Mouse (Mus musculus): ENCODE measurements around the gene Gm13090.

The Gm13090 gene

DNA sequence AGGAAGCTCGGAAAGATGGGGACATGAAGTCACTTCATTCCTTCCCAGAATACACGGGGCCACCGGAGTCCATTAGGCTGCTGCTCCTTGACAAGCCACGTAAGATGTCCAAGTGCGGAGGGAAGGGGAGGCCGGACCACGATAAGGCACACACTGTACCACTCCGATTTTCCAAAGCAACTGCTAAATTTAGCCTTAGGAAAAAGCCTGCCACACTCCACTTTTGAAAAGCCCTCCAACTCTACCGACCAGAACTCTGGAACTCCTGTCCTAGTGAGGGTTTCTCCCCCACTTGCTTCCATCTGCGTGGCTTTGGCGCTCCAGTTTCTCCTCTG lies 7.7 kb downstream of the Gm13090 start:
- DNase-seq (ENCODE audit: low read depth) = no peak

DNA sequence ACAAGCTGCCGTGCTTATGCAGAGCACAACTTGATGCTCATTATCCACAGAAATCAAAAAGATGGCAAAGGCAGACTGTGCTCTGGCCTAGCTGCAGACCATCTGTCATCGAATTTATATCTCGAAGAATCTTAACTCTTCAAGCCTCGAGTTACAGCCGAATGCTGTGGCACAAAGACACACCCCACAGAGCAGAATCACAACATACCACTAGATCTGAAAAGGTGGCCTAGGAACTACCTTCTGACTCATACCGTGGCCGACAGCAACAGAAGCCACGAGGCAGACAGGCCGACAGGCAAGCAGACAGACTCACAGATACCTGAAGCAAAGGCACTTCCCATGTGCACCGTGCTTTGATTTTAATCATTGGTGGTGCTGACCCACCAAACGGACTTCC lies 14.3 kb downstream of the Gm13090 start:
- no peak for DNase-seq (ENCODE audit: low read depth)

DNA sequence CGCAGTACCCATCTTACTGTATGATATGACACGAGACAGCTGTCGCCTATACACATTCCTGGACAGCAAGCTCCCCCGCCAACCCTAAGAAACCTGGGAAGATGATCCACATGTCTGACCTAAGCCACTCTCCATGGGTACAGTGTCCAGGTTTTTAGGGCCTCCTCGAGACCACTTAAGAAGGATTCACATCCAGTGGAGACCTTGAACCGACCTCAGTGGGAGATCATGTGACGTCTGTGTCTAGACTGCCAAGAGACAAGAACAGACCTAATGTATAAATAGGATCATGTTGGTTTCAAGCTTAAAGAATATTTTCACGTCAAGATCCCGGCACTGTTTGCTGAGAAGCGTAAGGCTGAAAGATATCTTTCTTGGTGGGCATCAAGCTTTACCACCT lies 14.8 kb downstream of the Gm13090 start:
- DNase-seq (ENCODE audit: low read depth) = no peak

DNA sequence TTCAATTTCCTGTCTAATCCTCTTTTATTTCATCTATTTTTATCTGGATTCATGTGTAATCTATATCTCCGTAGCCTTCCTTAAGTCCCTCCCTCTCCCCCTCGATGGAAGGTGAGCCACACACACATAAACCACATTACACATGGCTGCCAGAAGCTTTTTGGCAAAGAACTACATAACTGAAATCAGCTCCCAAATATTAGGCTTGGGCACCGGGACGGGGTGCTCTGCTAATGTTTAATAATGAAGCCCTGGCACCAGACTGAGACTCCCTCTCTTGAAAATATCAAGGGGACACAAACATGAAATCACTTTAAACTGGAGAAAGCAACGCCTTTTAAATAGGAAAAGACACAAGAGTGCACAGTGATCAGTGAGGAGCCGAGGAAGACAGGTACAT lies 16.5 kb downstream of the Gm13090 start:
- no peak for DNase-seq (ENCODE audit: low read depth)

DNA sequence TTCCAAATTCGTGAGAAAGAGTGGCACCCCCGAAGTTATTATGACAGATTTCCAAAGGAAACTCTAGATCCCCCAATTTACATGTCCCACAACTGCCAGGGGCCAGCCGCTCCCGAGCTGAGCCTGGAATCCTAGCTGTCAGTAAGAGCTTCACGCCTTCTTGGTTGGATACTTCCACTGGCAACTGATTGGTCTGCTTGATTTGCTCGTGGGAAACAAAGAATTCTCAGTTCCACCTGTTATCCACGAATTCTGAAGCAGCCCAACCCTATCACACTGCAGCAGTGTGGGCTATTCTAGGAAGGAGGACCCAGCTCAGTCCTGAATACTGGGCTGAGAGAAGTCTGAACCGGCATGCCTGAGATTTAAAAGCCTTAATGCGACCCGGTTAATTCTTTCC lies 17.1 kb downstream of the Gm13090 start:
- DNase-seq (ENCODE audit: low read depth) = no peak

DNA sequence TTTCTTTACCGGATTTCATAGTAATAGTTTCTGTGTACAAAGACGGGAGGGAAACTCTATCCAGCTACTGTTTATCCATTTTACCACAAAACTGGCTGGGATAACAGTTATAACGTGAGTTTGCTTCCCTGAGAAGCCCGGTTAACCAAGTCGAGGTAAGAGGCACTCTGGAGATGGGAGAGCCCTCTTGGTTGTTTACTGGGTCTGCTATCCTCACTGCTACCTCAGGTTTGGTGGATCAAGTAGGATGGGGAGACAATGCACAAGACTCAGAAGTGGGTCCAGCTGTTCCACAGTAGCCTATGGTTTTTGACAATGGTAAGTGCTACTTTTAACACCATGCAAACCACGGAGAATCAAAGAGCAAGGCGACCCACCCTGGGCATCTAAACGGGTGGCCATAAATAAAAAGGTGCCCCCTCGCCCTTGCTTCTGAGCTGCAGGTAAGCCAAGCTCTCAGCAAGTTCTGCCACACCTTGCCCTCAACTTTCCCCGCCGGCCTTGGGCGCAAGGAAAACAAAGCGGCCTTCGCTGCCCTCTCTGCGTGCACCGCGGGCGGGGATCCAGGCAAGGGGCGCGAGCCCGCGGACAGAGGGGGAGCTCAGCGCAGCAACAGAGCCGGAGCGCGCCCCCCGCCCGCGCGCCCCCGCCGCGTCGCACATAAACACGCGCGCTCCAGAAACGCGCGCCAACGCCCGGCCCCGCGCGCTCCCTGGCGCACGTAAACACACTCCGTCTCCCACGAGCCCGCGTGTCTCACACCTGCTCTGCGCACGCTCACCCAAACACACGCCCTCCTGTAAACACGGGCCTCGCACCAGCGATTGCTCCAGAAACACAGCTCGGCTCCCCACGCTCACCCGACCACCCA lies 18.0 kb downstream of the Gm13090 start:
- DNase-seq (ENCODE audit: low read depth) = no peak

DNA sequence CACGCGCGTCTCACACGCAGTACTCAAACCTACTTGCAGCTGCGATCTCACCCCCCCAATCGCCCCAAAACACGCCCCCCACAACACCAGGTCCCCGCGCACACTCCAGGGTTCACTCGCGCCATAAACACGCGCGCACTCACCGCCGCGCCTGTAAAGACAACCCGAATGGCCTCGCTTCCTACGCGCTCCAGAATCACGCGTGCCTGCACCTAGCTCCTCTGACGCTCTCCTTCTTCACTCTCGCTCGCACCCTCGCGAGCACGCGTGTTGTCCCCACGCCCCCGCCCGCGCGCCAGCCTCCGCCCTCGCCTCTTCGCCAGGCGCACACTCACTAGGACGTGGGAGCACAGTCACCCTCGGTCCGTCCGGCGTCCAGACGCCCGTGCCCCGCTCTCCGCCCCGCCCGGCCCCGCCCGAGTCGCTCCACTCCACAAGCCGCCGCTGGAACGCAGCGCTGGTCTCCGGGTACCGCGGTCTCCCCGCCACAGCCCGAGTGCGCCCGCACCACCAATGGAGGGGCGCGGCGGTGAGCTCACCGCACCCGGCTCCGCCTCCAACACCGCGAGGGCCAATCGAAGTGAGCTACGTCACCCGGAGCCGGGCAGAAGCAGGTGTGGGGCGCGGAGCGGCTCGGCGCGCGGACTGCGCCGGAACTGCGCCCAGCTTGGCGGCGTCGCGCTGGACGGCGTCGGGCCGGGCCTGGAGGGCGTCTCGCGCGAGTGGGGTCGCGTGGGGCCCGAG lies 18.8 kb downstream of the Gm13090 start:
- no peak for DNase-seq (ENCODE audit: low read depth)

DNA sequence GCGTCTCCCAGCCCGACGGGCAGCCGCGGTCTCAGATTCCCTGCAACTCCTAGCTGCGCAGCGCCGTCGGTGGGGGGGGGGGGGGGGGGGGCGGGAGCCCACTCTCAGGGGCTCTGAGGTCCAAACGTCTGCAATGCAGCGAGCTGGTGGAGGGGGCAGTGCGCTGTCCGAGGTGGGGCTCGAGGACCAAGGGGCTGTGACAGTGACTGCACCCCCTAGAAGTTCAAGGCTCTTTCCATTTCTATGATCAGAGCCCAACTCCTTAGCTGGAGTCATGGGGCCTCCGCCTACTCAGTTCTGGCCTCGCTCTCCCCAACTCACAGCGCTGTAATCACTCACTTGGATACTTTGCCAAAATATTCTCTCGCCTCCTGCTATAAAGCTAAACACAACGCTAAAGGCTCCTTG lies 19.5 kb downstream of the Gm13090 start:
- DNase-seq (ENCODE audit: low read depth) = no peak

DNA sequence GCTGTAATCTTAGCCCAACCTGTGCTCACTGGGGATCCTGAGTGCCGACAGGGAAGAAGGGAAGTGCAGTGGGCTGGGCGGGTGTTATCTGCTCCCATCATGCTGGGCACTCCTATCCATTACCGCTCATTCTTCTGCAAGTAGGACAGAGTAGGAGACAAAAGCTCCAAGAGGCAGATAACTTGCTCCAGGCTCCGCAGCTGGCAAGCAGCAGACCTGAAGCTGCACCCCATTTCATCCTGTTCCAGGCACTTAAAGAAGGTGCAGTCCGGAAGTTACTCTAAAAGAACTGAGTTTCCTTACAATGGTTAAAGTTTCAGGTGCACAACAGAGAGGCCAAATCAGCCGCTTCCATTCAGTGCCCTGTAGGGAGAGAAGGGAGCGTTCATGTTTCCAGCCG lies 21.9 kb downstream of the Gm13090 start:
- DNase-seq (ENCODE audit: low read depth) = no peak

DNA sequence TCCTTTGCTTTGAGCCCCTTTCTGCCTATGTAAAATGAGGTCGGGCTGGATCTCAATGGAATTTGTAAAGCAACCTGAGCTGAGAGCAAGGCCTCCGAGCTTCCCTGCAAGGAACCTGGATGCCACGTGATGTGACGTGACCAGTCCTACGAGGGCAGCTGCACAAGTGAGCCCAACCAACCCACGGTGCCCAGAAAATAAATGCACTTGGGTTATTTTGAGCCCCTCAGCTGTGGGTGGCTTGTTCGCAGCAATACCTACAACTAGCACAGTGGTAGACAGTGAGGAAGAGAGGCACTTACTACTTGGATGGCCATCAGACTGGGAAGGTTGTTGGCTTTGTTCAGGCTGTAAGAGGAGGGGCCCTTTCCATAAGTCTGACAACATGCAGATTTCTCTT lies 25.2 kb downstream of the Gm13090 start:
- DNase-seq (ENCODE audit: low read depth) = no peak

DNA sequence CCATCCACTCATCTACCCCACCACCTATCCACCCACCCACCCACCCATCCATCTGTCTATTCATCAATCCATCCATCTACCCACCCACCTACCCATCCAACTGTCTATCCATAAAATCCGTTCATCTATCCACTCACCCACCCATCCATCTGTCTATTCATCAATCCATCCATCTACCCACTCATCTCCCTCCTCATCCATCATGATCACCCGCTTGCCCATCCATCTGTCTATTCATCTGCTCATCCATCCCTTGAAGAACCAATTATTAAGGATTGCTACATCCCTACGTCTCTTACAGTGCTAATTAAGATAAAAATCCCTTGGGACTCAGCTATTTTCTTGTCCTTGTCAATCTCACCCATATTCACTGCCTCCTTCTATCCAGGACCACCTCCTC lies 29.5 kb downstream of the Gm13090 start:
- DNase-seq (ENCODE audit: low read depth) = no peak

DNA sequence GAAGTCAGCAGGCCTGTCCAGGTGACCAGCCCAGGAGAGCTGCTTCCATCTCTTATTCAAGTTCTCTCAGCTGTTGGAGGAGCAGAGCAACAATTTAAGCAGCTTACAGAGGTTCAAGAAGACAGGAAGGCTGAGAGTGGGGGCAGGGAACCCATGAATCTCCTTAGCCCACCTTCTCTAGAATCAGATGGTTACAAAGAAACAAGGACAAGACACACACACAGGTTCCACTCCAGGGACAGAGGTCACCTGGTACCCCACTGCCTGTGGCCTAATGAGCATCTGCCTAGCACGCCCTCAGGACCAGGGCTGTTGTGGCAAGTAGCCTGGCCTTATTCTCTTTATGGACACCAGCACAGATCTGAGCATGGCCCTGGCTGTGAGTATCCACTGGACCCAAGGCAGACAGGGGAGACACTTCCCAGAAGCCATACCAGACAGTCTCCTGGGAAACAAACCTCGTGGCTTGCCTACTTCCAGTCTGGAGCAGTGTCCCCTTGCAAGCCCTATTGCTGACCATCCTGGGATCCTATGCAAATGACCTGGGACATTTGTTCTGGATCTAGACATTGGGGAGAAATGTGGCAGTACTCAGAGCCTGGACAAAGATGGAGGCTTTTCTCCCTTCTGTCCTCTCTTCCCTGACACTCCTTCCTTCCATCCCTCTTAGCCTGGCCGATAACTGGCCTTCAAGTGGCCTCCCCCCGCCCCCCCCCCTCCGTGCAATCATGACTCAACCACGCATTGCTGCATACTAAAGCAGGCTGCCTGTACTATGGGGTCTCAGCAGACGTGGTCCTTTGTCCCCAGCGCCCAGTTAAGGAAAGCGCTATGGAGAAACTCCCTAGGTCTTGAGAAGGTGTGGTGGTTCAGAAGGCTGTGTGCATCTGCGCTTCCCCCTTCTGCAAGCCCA lies 38.5 kb downstream of the Gm13090 start:
- no peak for DNase-seq (ENCODE audit: low read depth)

DNA sequence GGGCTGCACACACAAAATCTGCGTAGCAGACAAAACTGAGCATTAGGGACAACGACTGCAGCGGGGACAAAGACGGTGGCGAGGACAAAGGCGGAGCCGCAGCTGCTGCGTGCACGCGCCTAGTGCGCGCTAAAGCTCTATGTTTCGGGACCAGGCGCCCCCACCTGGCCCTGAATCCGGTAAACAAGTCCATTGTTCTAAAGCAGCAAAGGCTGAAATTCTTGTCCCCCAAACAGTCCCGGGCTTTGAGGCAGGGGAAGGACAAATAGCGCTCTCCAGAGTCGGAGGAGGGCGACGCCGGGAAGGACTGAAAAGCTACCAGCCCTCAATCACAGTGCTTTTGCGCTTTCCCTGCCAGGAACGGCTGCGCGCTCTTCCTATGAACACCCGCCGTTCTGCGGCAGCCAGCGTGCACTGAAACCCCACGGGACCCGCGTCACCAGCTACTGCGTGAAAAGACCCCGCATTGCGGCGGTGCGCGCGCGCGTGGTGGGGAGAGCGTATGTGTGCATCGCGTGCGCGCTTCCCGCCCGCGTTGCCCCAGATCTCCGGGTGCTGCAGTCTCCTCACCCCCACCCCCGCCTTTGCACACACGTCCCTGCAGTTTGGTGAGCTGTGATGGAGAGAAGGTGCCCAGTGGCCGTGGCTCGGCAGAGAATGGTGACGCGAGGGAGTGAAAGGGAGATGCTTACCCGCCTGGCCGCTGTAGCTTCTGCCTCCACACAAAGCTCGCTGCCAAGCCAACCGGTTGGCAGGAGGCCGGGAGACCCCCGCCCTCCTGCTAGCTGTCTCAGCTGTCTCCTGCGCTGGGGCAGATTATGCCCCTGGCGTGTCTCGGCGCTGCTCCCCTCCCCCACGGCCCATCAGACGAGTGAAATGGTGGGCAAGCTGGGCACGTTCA lies 39.5 kb downstream of the Gm13090 start:
- no peak for DNase-seq (ENCODE audit: low read depth)

DNA sequence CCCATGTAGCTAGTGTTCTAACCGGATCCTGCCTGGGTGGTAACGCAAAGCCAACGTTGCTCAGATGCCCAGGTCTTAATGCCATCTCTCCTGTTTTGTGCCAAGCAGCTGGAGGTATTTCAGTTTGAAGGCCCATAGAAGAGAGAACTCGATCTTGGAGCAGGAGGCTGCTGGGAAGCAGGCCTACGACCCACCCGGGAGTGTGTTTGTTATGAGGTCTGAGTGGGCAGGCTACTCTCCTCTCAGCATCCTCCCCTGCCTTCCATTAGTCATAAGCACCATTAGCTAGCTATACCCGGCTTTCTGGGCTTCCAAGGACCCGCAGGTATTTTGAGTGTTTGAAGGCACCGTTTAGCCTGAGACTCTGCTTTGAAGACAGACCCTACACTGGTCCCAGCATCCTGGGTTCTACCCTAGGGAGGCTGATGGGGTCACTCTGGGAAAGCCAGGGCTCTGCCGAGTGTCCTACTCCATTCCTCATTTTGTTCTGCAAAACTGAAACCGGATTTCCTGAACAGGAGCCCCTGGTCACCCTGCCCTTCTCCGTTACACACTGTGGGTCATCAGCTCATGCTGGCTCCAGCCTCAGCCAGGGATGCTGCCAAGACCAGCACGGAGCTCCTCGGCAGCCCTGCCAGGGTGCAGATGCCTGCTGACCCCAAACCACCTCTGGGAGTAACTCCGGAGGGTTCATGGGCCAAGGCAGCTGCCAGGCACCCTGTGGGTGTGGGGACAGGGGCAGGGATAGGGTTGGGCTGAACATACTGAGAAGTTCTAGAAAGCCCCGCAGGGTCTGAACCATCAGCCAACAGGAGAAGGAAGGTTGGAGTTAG lies 40.6 kb downstream of the Gm13090 start:
- no peak for DNase-seq (ENCODE audit: low read depth)

DNA sequence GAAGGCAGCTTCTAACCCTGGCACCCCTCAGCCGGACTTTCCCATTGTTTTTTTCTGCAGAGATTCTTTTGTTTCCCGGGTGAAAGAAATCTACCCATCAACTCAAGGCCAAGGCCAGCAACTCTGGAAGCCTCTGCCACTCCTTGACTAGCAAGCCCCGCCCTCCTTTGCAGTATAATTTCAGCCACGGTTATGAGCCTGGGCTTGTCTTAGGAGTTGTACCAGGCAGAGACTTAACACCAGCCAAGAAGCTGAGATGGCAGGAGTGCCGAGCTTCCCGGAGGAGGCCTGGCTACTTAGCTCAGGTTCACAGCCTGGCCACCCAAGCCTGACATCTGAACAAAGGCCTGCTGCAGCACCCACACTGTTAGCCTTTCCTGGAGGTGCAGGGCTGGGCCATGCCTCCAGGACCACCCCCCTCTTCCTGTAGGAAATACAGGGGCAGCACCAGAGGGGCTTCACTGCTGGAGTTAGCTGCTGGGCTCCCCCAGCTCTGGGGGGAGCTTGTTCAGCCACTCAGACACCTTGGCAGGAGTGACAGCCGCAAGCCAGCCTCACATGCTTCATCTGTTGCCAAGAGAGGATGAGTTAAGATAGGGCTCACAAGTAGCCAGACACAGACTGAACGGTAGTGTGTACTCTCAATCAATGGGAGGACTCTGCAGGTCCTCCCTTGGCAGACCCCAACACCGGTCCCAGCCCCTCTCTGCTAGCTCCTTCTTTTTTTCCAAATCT lies 41.6 kb downstream of the Gm13090 start:
- DNase-seq (ENCODE audit: low read depth) = no peak

DNA sequence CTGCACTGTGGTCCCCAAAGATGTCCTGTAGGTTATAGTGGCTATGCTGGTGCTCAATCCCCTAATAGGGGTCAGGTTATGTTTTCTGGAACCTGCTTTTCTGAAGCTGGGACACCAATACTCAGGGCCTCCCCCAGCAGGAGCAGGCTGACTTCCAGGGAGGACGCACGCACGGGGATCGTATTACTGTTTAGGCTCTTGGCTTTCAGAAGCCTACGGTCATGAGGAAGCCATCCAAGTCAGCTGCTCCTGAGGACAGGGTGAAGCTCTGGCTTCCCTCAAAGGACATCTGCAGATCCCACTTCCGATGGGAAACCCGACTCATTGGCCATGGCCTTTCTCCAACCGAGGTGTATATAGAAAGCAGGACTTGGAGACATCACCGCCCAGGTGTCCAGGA lies 43.1 kb downstream of the Gm13090 start:
- DNase-seq (ENCODE audit: low read depth) = no peak

DNA sequence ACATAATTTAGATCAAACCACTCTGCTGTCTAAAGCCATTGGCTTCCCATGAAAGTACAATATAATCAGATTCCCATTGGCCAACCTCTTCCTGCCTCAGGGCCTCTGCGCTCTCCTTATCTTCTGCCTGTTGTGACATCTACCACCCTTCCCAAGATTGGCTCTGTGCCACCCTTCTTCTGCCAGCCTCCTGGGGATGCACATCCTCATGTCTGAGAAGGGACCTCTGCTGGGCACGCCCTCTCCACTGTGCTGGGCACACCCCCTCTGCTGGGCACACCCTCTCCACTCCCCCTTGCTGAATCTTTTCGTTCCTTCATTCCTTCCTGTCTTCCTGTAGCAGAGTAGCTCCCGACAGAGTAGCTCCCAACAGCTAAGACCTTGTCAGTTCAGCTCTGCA lies 44.4 kb downstream of the Gm13090 start:
- no peak for DNase-seq (ENCODE audit: low read depth)

DNA sequence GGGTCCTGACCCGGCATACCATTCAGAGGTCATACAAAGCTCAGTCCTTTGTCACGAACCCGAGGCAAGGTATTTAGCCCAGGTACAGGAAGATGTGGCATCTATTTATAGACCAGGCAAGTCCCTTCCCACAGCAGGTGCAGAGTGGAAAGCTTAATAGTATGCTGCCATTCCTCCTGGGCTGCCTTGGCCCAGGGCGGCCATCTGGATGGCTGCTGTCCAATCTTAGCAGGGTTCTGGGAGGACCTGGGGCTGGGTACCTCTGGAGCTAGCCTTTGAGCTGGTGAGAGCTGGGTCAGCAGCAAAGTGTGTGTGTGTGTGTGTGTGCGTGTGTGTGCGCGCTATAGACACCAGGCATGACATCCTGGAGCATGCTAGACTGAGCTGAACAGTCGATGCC lies 46.1 kb downstream of the Gm13090 start:
- no peak for DNase-seq (ENCODE audit: low read depth)

DNA sequence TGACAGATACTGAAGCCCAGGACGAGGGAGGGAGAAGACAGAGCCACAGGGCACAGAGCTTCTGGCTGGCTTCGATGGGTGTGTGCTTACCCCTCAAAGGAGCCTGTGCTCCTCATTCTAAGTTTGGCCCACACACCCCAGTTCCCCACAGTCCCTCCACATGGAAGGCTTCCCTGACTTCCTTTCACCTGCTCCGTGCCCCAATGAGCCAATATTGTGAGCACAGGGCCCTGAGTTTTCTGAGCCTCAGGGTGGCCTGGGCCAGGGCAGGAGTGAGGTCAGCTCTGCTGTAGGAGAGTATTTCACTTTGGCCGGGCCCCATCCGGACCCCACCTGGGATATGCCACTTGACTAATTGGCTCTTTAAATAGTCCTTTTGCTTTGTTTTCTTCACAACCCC lies 48.3 kb downstream of the Gm13090 start:
- DNase-seq (ENCODE audit: low read depth) = no peak

DNA sequence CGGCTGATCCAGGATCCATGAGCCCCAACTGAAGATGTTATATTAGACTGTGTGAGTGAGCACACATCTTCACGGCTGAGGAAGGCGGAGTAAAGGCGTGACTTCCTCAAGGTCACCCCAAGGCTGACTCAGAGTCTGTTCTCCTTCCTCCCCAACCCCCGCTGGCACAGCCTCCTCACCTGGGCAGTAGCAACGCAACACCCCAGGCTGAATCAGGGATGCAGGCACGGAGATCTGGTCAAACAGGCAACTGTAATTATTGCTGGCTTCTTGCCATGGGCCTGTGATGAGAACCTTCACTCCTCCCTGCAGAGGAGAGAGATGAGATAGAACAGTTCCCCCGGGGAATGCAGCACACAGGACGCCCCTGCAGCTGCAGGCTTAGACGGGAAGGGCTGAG lies 48.8 kb downstream of the Gm13090 start:
- DNase-seq (ENCODE audit: low read depth) = no peak

Data from fibroblast of lung, adult 2 months (primary cell).